In genomic region chr8:119909944-119910546, GRCm38 (mm10) we compare ENCODE assay signal across 8 mouse cellular contexts. TPM values are rescaled to one million over a fixed set of nuclear protein-coding genes. Genes with fewer than 3 reads are reported as not detected.
DNase-seq lines count a peak whose midpoint lies in the region; ATAC-seq and TF ChIP-seq lines count a peak whose summit lies in the region.

Usp10 (plus strand) TSS chr8:119910360.

- H3K36me3 ChIP-seq in kidney, embryonic 16.5 days (ENCODE audit: insufficient read depth, low read length), result no peaks in the 10 kb centered on the region
- peaks cover 6 to 32% of the 10 kb centered on the region in 2 experiments; a peak in 3 of 4 replicates for H3K36me3 ChIP-seq in MEL (ENCODE audit: control insufficient read depth in 1 of 2, insufficient read depth in 2 of 2, low read length in 2 of 2)
- H3K36me3 ChIP-seq in limb, embryonic 15.5 days, result no peaks in the 10 kb centered on the region
- no peaks in the 10 kb centered on the region for H3K36me3 ChIP-seq in splenic B cell, adult 2 months (ENCODE audit: control insufficient read depth, insufficient read depth, low read length, poor library complexity, severe bottlenecking)

- H3K4me2 ChIP-seq in kidney, embryonic 16.5 days (replicated peaks; ENCODE audit: low read depth, low read length), result peak within 1 kb of the TSS; percentile 93
- peak within 1 kb of the TSS; percentile 88 for H3K4me2 ChIP-seq in limb, embryonic 15.5 days

- no peak; a peak in 1 of 4 replicates for TF ChIP-seq POLR2A in MEL (IDR thresholded peaks at IDR 0.05; ENCODE audit: control insufficient read depth in 1 of 2, insufficient read depth in 1 of 2, low read depth in 1 of 2, low read length in 2 of 2, poor library complexity in 1 of 2)

- TF ChIP-seq EP300 in MEL (IDR thresholded peaks at IDR 0.05; ENCODE audit: low read depth in 1 of 2, low read length in 2 of 2), result peak in 1 of 2 experiments; percentile 35; a peak in 1 of 4 replicates

- no peak for TF ChIP-seq RAD21 in MEL (IDR thresholded peaks at IDR 0.05; ENCODE audit: low read depth, low read length)

- no peak for TF ChIP-seq CTCF in MEL (IDR thresholded peaks at IDR 0.05 in 2 of 3, conservative IDR thresholded peaks at IDR 0.05 in 1 of 3; ENCODE audit: control insufficient read depth in 1 of 3, insufficient read depth in 1 of 3, low read depth in 2 of 3, low read length in 3 of 3, poor library complexity in 1 of 3, severe bottlenecking in 1 of 3)

- H3K27me3 ChIP-seq in kidney, embryonic 16.5 days (ENCODE audit: insufficient read depth, low read length), result no peaks in the 10 kb centered on the region
- no peaks in the 10 kb centered on the region for H3K27me3 ChIP-seq in MEL (ENCODE audit: control insufficient read depth in 1 of 2, insufficient read depth in 2 of 2, low read length in 2 of 2)
- 0 out of 2 replicates have a peak, but pooled peaks cover 3% of the 10 kb centered on the region for H3K27me3 ChIP-seq in limb, embryonic 15.5 days
- H3K27me3 ChIP-seq in splenic B cell, adult 2 months (ENCODE audit: control insufficient read depth, insufficient read depth, low read length, poor library complexity, severe bottlenecking), result no peaks in the 10 kb centered on the region; the same call in 1 of the 2 replicates

- peak; percentile 7; the same call in 1 of the 2 replicates for ATAC-seq in kidney, embryonic 16.5 days (ENCODE audit: low FRiP score, low TSS enrichment)
- ATAC-seq in erythroid progenitor cell, adult 5-6 weeks (replicated peaks; ENCODE audit: low FRiP score, poor library complexity, severe bottlenecking), result peak; percentile 68
- ATAC-seq in limb, embryonic 15.5 days (ENCODE audit: insufficient number of reproducible peaks, low FRiP score, low TSS enrichment, low read depth), result no peak

- H3K27ac ChIP-seq in kidney, embryonic 16.5 days (ENCODE audit: low read length), result peak within 1 kb of the TSS; percentile 86
- H3K27ac ChIP-seq in MEL (ENCODE audit: control insufficient read depth, low read depth, low read length), result peak within 1 kb of the TSS; percentile 81
- H3K27ac ChIP-seq in limb, embryonic 15.5 days, result peak within 1 kb of the TSS; percentile 95

- DNase-seq in kidney, adult 11 months, result no peak
- DNase-seq in MEL (ENCODE audit: low read depth, low spot score), result peak; percentile 81
- no peak for DNase-seq in heart, postnatal 4 days
- peak; percentile 36 for DNase-seq in splenic B cell, adult 2 months (ENCODE audit: low read depth, low spot score)
- no peak for DNase-seq in ovary, postnatal 10 days (ENCODE audit: low spot score)

- 30% methylated on average over 13 of the region's 13 CpGs for WGBS in kidney, embryonic 16.5 days
- 23% methylated on average over 13 of the region's 13 CpGs for WGBS in limb, embryonic 15.5 days

- peaks cover 38% of the 10 kb centered on the region for H3K4me1 ChIP-seq in kidney, embryonic 16.5 days (ENCODE audit: insufficient read depth, low read length)
- H3K4me1 ChIP-seq in MEL (ENCODE audit: control insufficient read depth in 1 of 2, insufficient read depth in 2 of 2, low read length in 2 of 2), result peaks cover 12 to 31% of the 10 kb centered on the region in 2 experiments
- H3K4me1 ChIP-seq in limb, embryonic 15.5 days, result peaks cover 35% of the 10 kb centered on the region

- H3K79me2 ChIP-seq in MEL (ENCODE audit: control insufficient read depth, insufficient read depth, low read length, poor library complexity), result peaks cover 44% of the 10 kb centered on the region

- peak within 1 kb of the TSS; percentile 84 for H3K4me3 ChIP-seq in kidney, embryonic 16.5 days (ENCODE audit: low read length)
- H3K4me3 ChIP-seq in MEL (ENCODE audit: control insufficient read depth in 1 of 2, insufficient read depth in 1 of 2, low read depth in 2 of 2, low read length in 2 of 2), result peak within 1 kb of the TSS; percentile 63 to 93
- H3K4me3 ChIP-seq in limb, embryonic 15.5 days, result peak within 1 kb of the TSS; percentile 78

- H3K9me3 ChIP-seq in kidney, embryonic 16.5 days (ENCODE audit: low read length), result no peaks in the 10 kb centered on the region
- no peaks in the 10 kb centered on the region for H3K9me3 ChIP-seq in MEL (replicated peaks; ENCODE audit: insufficient read depth, low read length)
- H3K9me3 ChIP-seq in limb, embryonic 15.5 days, result no peaks in the 10 kb centered on the region

- H3K9ac ChIP-seq in kidney, embryonic 16.5 days (replicated peaks; ENCODE audit: low read length), result peak within 1 kb of the TSS; percentile 95
- H3K9ac ChIP-seq in MEL (ENCODE audit: control insufficient read depth, low read depth, low read length, poor library complexity, severe bottlenecking), result peak within 1 kb of the TSS; percentile 92
- H3K9ac ChIP-seq in limb, embryonic 15.5 days, result peak within 1 kb of the TSS; percentile 85

TF ChIP-seq in MEL, 35 proteins besides CTCF, POLR2A, EP300 and RAD21:
- TF ChIP-seq TCF12 (IDR thresholded peaks at IDR 0.05; ENCODE audit: low read depth, low read length) (no peak), JUND (IDR thresholded peaks at IDR 0.05; ENCODE audit: low read depth, low read length) (no peak), POLR2AphosphoS5 (IDR thresholded peaks at IDR 0.05; ENCODE audit: borderline replicate concordance, low read depth, low read length) (no peak), USF2 (IDR thresholded peaks at IDR 0.05; ENCODE audit: borderline replicate concordance in 1 of 2, insufficient read depth in 1 of 2, low read depth in 1 of 2, low read length in 2 of 2) (no peak), MXI1 (IDR thresholded peaks at IDR 0.05; ENCODE audit: low read depth, low read length) (peak; percentile 37; the same call in 1 of the 2 replicates), ELF1 (IDR thresholded peaks at IDR 0.05; ENCODE audit: low read depth, low read length) (no peak), USF1 (IDR thresholded peaks at IDR 0.05; ENCODE audit: low read depth, low read length) (no peak), ZNF384 (IDR thresholded peaks at IDR 0.05; ENCODE audit: low read depth, low read length) (no peak), ZMIZ1 (IDR thresholded peaks at IDR 0.05; ENCODE audit: low read depth, low read length) (no peak), MEF2A (IDR thresholded peaks at IDR 0.05; ENCODE audit: extremely low read depth, insufficient replicate concordance, low read depth, low read length, poor library complexity, severe bottlenecking) (no peak), MYB (IDR thresholded peaks at IDR 0.05; ENCODE audit: low read depth, low read length) (no peak), HCFC1 (IDR thresholded peaks at IDR 0.05; ENCODE audit: low read depth, low read length) (no peak; the same call in 1 of the 2 replicates), BHLHE40 (IDR thresholded peaks at IDR 0.05; ENCODE audit: borderline replicate concordance, low read depth, low read length) (no peak), MYC (IDR thresholded peaks at IDR 0.05; ENCODE audit: low read depth, low read length) (0 out of 2 replicates have a peak, but pooled peaks have one; percentile 13), POLR2AphosphoS2 (IDR thresholded peaks at IDR 0.05; ENCODE audit: low read length) (no peak; the same call in 1 of the 2 replicates), CHD2 (IDR thresholded peaks at IDR 0.05; ENCODE audit: low read length) (no peak), TBP (IDR thresholded peaks at IDR 0.05; ENCODE audit: low read depth, low read length) (peak; percentile 43; the same call in 1 of the 2 replicates), CHD1 (IDR thresholded peaks at IDR 0.05; ENCODE audit: low read depth, low read length) (no peak), ETS1 (IDR thresholded peaks at IDR 0.05; ENCODE audit: low read depth, low read length) (no peak), GABPA (IDR thresholded peaks at IDR 0.05; ENCODE audit: low read depth, low read length) (no peak), UBTF (IDR thresholded peaks at IDR 0.05; ENCODE audit: borderline replicate concordance, insufficient read depth, low read depth, low read length) (0 out of 2 replicates have a peak, but pooled peaks have one; percentile 18), SIN3A (IDR thresholded peaks at IDR 0.05; ENCODE audit: low read length) (peak; percentile 58; the same call in 1 of the 2 replicates), MAZ (IDR thresholded peaks at IDR 0.05; ENCODE audit: low read depth, low read length) (no peak), TAL1 (IDR thresholded peaks at IDR 0.05; ENCODE audit: low read length) (no peak), ZC3H11A (IDR thresholded peaks at IDR 0.05; ENCODE audit: low read depth, low read length) (no peak), MAFK (IDR thresholded peaks at IDR 0.05; ENCODE audit: borderline replicate concordance, low read depth, low read length) (no peak), NRF1 (IDR thresholded peaks at IDR 0.05; ENCODE audit: insufficient read depth, low read depth, low read length, poor library complexity, severe bottlenecking) (no peak), KAT2A (conservative IDR thresholded peaks at IDR 0.05; ENCODE audit: low read depth, low read length) (no peak), MAX (IDR thresholded peaks at IDR 0.05; ENCODE audit: low read length) (no peak), RCOR1 (IDR thresholded peaks at IDR 0.05; ENCODE audit: low read depth, low read length) (no peak), E2F4 (IDR thresholded peaks at IDR 0.05; ENCODE audit: borderline replicate concordance, low read depth, low read length) (no peak), NELFE (IDR thresholded peaks at IDR 0.05; ENCODE audit: low read depth, low read length) (no peak), ZKSCAN1 (IDR thresholded peaks at IDR 0.05; ENCODE audit: low read depth, low read length) (no peak), GATA1 (IDR thresholded peaks at IDR 0.05; ENCODE audit: low read depth, low read length) (no peak), SMC3 (IDR thresholded peaks at IDR 0.05; ENCODE audit: low read depth, low read length) (no peak)
TF ChIP-seq in MEL: peak in this region for 5.

RNA-seq across cellular contexts. Expression of gene Usp10, which starts in this region (rescaled TPM):
- 194 and 197 TPM in 2 replicates for polyA plus RNA-seq in kidney, embryonic 16.5 days (2015; fragmentation: Nextera tagmentation; extraction: Ambion mirVana)
- total RNA-seq in MEL (2012; rRNA removed), result 205 and 227 TPM in 2 replicates
- 100 to 1,000 TPM; 263 to 398 TPM for polyA plus RNA-seq in MEL (2012; ENCODE audit: insufficient read depth in 1 of 2, insufficient read length in 2 of 2, low read depth in 1 of 2, low replicate concordance in 2 of 2, missing spikeins in 1 of 2)
- 47.8 and 119 TPM in 2 replicates for total RNA-seq in erythroid progenitor cell, adult 5-6 weeks (2015; ENCODE audit: low replicate concordance)
- total RNA-seq in erythroid progenitor cell, adult 5-6 weeks (2017; ENCODE audit: low replicate concordance), result 77.7 and 112 TPM in 2 replicates
- total RNA-seq in heart, postnatal 4 days (2021), result 10 to 100 TPM; 80.8 to 86.6 TPM
- polyA plus RNA-seq in limb, embryonic 15.5 days (2015; fragmentation: Nextera tagmentation; extraction: Ambion mirVana), result 106 and 113 TPM in 2 replicates

Comparison
In these comparisons a context has a peak if more than half of its experiments do, and no peak if none do; other contexts are left out.
1. DNase-seq: peak in MEL (single experiment) and splenic B cell, adult 2 months (single experiment); none in kidney, adult 11 months (single experiment), heart, postnatal 4 days (single experiment) and ovary, postnatal 10 days (single experiment).
2. Peak in every context shown above with its lines, with median percentiles within 50 percentile points of each other: H3K27ac ChIP-seq, H3K4me3 ChIP-seq and H3K9ac ChIP-seq.